Mouse (Mus musculus) testis, adult 2 months (tissue): ENCODE measurements at regions not wholly inside any gene's neighbourhood (a gene's known extent, or its start where the extent isn't known, plus 50 kb on each side); places are given as distances from the start of the nearest gene placed in this dataset.

ENCODE experiments used
- H3K27ac ChIP-seq: fragments of 200-500 bp; 2 replicates; pipeline ENCODE4 v1.5.1; 2012; ENCODE audit warnings: low read depth, low read length; ENCODE audit not compliant: control insufficient read depth, insufficient read depth
- H3K27me3 ChIP-seq: fragments of 200-500 bp; 2 replicates; pipeline ENCODE4 v1.6.1; 2012; ENCODE audit warnings: mild to moderate bottlenecking, low read length, moderate library complexity; ENCODE audit not compliant: control insufficient read depth, insufficient read depth
- H3K36me3 ChIP-seq: fragments of 200-500 bp; 2 replicates; pipeline ENCODE4 v1.6.1; 2012; ENCODE audit warnings: mild to moderate bottlenecking, low read length; ENCODE audit not compliant: control insufficient read depth, insufficient read depth
- H3K4me1 ChIP-seq: fragments of 200-500 bp; 2 replicates; pipeline ENCODE4 v1.6.1; 2012; ENCODE audit warnings: low read length; ENCODE audit not compliant: control insufficient read depth, insufficient read depth
- H3K4me3 ChIP-seq: fragments of 200-500 bp; 2 replicates; pipeline ENCODE4 v1.5.1; 2012; ENCODE audit warnings: low read depth, mild to moderate bottlenecking, low read length, moderate library complexity, mixed read lengths; ENCODE audit not compliant: control insufficient read depth
- CTCF ChIP-seq: fragments of 200-500 bp; IDR thresholded peaks from 2 replicates; pipeline ENCODE4 v1.5.1; 2012; ENCODE audit warnings: low read depth, mild to moderate bottlenecking, inconsistent platforms, low read length, moderate library complexity; ENCODE audit not compliant: control insufficient read depth, insufficient read depth, insufficient replicate concordance
- POLR2A ChIP-seq: fragments of 200-500 bp; IDR thresholded peaks from 2 replicates; pipeline ENCODE4 v1.6.1; 2012; ENCODE audit warnings: low read depth, mild to moderate bottlenecking, inconsistent platforms, low read length, moderate library complexity; ENCODE audit not compliant: control insufficient read depth

DNA sequence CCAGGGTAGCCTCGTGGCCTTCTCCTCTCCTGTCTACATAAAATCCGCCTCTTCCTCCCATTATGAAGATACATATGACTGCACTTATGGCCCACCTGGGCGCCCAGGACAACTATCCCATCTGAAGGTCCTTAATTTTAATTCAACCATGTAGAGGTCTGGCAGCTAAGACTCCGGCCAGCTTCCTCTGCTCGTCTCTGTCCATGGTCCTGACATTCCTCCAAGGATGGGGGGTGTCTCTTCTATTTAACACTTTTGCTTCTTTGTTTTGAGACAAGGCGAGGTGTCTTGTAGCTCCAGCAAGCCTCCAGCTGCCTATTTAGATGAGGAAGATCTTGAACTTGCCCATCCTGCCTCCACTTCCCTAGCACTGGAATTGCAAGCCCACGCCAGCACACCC is 83.0 kb upstream of the Unc5b start:
- Histone ChIP-seq H3K27ac (no peak overlapping the region), H3K4me3 (no peak overlapping the region), H3K4me1 (no peaks in the 10 kb centered on the region), H3K27me3 (no peaks in the 10 kb centered on the region), H3K36me3 (no peaks in the 10 kb centered on the region)
- TF ChIP-seq POLR2A (no peak), CTCF (no peak)

DNA sequence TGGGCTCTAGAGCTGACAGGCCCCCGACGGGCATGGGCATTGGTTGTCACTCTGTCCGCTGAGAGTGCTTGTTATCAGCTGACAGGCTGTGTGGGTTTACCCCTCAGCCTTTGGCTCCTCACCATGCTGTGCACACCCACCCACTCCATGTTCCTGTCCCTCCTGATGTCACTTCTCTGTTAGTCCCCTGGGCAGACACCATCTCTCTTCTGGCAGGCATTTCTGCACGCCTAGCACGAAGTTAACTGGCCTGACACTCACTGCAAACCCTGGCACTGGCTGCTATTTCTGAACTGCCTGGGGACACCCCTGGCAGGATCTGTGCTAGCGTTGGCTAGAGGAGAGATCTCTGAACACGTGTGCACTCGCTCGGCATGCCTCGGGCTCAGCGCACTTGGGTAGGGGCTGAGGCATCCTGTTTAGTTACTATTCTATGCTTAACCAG is 82.1 kb upstream of the Unc5b start:
- Histone ChIP-seq H3K27ac (no peak overlapping the region), H3K4me3 (no peak overlapping the region), H3K27me3 (no peaks in the 10 kb centered on the region), H3K36me3 (no peaks in the 10 kb centered on the region), H3K4me1 (no peaks in the 10 kb centered on the region)
- TF ChIP-seq CTCF, result no peak
- TF ChIP-seq POLR2A, result no peak

DNA sequence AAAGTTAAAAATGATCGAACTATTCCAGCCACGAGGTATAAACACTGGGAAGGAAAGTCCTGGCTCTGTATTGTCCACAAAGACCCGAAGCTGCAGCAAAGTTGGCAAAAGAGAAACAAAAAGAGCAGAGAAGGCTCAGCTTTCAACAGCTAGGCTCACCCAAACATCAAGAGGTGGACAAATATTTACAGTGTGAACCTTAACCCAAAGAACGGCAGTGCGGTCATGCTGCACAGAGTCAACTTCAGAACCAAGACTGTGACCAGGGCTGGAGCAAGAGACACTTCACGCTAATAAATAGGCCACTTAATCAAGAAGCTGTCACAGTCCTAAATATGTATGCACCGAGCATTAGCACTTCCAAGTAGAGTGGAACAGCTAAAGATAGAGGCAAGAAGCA is 73.0 kb upstream of the Unc5b start:
- Histone ChIP-seq H3K4me1 (no peaks in the 10 kb centered on the region), H3K4me3 (no peak overlapping the region), H3K27me3 (no peaks in the 10 kb centered on the region), H3K36me3 (no peaks in the 10 kb centered on the region), H3K27ac (no peak overlapping the region)
- TF ChIP-seq CTCF (no peak), POLR2A (no peak)

DNA sequence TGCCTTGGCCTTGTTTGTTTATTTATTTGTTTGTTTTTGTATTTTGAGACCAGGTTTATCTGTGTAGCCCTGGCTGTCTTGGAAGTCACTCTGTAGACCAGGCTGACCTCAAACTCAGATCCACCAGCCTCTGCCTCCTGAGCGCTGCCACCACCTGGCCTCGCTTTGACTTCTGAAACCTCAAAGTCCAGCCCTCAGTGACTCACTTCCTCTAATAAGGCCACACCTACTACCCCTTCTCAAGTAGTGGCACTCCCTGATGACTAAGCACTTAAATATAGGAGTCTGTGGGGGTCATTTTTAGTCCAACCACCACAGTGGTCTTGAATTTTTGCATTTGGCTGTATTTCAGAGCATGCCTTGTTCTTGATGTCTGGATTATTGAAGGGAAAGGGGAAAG is 69.6 kb upstream of the Unc5b start:
- Histone ChIP-seq H3K27ac (no peak overlapping the region), H3K36me3 (no peaks in the 10 kb centered on the region), H3K27me3 (no peaks in the 10 kb centered on the region), H3K4me1 (no peaks in the 10 kb centered on the region), H3K4me3 (no peak overlapping the region)
- TF ChIP-seq POLR2A (no peak), CTCF (no peak)

DNA sequence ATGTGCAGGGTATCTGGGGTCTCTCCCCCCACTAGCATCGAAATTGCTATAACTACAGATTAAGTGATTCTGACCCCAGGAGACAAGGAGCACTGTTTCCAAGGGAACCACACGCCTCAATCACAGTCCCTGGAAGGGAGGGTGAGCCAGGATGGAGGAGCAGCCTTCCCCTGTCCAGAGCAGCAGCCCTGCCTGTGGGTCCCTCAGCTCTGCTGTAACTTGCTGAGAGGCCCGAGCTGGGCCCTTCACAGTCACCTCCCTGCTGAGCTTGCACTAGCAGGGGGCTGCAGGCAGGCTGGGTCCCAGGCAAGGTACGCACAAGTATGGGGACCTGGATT is 62.4 kb upstream of the Unc5b start:
- no peaks in the 10 kb centered on the region for H3K27me3 ChIP-seq

DNA sequence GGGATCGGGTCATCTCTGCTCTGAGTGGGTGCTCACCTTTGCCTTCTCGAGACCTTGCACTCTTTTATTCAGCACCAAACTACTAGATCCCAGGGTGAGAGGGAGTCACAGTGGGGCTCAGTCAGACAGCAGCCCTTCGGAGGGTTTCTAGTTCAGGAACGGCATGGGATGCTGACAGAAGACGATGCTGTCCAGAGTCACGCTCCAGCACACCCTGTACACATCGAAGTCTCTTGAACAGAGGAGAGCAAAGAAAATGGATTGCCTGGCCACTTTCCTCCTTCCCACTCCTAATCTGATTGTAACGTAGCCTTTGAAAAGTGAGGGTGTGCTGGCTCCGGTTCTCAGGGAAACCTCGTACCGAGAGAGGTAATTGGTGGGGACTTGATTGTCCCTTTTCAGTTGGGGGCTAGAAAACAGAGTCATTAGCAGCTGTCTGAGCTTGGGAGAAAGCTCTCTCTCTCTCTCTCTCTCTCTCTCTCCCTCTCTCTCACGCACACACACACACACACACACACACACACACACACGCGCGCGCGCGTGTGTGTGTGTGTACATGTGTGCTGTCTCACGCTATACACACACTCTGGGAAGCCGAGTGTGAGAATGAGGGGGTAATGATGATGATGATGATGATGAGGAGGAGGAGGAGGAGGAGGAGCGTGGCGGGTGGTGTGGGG is 61.9 kb upstream of the Unc5b start:
- no peaks in the 10 kb centered on the region for H3K27me3 ChIP-seq
- H3K27ac ChIP-seq, result no peak overlapping the region
- H3K36me3 ChIP-seq, result no peaks in the 10 kb centered on the region; the same call in 1 of the 2 replicates
- peaks cover 8% of the 10 kb centered on the region for H3K4me1 ChIP-seq
- H3K4me3 ChIP-seq, result no peak overlapping the region
- TF ChIP-seq CTCF (no peak), POLR2A (no peak)

More for the DNA sequence above, 62.4 kb upstream of the Unc5b start:
- Histone ChIP-seq H3K4me1 (peaks cover 7% of the 10 kb centered on the region), H3K4me3 (no peak overlapping the region), H3K27ac (no peak overlapping the region), H3K36me3 (no peaks in the 10 kb centered on the region; the same call in 1 of the 2 replicates)
- TF ChIP-seq CTCF, result no peak

DNA sequence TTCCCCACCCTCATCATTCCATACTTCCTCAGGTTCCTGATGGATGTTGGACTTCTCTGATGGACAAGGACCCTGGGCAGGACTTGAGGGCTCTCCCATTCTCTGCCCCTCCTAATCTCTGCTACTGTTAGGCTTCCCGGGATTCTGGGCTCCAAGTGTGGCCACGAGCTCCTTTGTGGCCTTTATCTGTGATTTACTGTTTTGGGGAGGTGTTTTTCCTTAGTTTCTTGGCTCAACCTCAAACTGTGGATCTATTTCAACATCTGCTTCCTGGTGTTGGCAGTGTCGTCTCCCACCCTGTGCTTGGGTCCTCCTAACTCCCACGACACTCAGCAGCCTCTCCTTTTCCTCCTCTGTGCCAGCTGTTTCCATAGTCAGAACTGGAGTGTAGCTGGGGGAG is 61.3 kb upstream of the Unc5b start:
- Histone ChIP-seq H3K27me3 (no peaks in the 10 kb centered on the region), H3K36me3 (no peaks in the 10 kb centered on the region; the same call in 1 of the 2 replicates), H3K27ac (no peak overlapping the region), H3K4me1 (peaks cover 8% of the 10 kb centered on the region), H3K4me3 (no peak overlapping the region)
- TF ChIP-seq CTCF (no peak), POLR2A (no peak)

DNA sequence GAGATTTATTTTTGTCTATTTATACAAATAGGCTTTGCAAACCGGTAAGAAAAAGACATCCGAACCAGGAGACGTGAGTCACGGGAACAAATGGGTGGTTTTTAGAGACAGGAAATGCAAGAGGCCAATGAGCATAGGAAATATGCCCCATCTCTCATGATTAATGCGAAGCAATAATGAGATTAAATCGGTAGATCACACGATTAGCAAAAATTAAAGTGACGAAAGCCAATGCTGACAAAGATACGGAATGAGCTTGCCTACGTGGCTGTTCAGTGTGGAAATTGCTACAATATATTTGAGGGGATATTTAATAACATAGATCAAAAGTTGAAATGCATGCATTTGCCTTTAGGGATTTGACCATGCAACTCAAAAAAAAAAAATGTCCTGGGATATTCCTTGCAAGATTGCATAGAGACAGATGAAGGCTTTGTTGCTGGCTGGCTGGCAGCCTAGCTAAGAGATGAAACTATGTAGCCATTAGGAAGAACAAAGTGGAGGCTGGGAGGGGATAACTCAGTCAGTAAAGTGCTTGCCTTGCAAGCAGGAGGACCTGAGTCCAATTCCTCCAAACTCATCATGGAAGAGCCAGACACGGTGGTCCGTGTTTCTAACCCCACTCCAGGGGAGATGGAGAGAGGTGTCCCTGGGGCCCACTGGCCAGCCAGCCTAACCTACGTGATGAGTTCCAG is 60.2 kb upstream of the Unc5b start:
- Histone ChIP-seq H3K27me3 (no peaks in the 10 kb centered on the region), H3K27ac (no peak overlapping the region), H3K36me3 (no peaks in the 10 kb centered on the region; the same call in 1 of the 2 replicates), H3K4me3 (no peak overlapping the region), H3K4me1 (peaks cover 8% of the 10 kb centered on the region)
- TF ChIP-seq CTCF (no peak), POLR2A (no peak)
